Mouse (Mus musculus): Measurements from ENCODE around the gene Arhgap23. TPM values are rescaled to one million over a fixed set of nuclear protein-coding genes. Genes with fewer than 3 reads are reported as not detected.
A peak's percentile ranks its signal among the peaks of the same experiment; 100 is the strongest.

Arhgap23 gene
- polyA plus RNA-seq, 1 experiment from 2014 or later = 3.0 TPM

- no peak for ATAC-seq
- WGBS = 87% methylated on average over 2 of the region's 2 CpGs
- no peak overlapping the region for H3K4me3 ChIP-seq (ENCODE audit: low read length)
- peaks cover 6% of the 10 kb centered on the region for H3K36me3 ChIP-seq (ENCODE audit: control insufficient read depth, insufficient read depth, low read length)
- no peaks in the 10 kb centered on the region for H3K9me3 ChIP-seq (ENCODE audit: control insufficient read depth, low read length)
- H3K4me2 ChIP-seq (ENCODE audit: low read depth, low read length) = no peak overlapping the region
- no peak overlapping the region for H3K27ac ChIP-seq (ENCODE audit: low read length)
- no peak overlapping the region for H3K9ac ChIP-seq (ENCODE audit: low read depth, low read length)
- no peaks in the 10 kb centered on the region for H3K27me3 ChIP-seq (replicated peaks; ENCODE audit: control insufficient read depth, insufficient read depth, low read length)
- no peaks in the 10 kb centered on the region for H3K4me1 ChIP-seq (ENCODE audit: control insufficient read depth, insufficient read depth, low read length)
These were observed 27.5 kb upstream of the Arhgap23 start for GRCm38 (mm10) chr11:97387811-97388210.

GRCm38 (mm10) chr11:97389127-97389526, 26.2 kb upstream of the Arhgap23 start:
- no peak for ATAC-seq
- peaks cover 6% of the 10 kb centered on the region for H3K36me3 ChIP-seq (ENCODE audit: control insufficient read depth, insufficient read depth, low read length)
- no peak overlapping the region for H3K4me3 ChIP-seq (ENCODE audit: low read length)
- H3K9me3 ChIP-seq (ENCODE audit: control insufficient read depth, low read length) = no peaks in the 10 kb centered on the region
- H3K4me2 ChIP-seq (ENCODE audit: low read depth, low read length) = no peak overlapping the region
- no peaks in the 10 kb centered on the region for H3K4me1 ChIP-seq (ENCODE audit: control insufficient read depth, insufficient read depth, low read length)
- H3K9ac ChIP-seq (ENCODE audit: low read depth, low read length) = no peak overlapping the region
- no peaks in the 10 kb centered on the region for H3K27me3 ChIP-seq (replicated peaks; ENCODE audit: control insufficient read depth, insufficient read depth, low read length)
- WGBS = 86% methylated on average over 8 of the region's 8 CpGs
- no peak overlapping the region for H3K27ac ChIP-seq (ENCODE audit: low read length)

- WGBS = 71% methylated on average over 11 of the region's 11 CpGs
- peaks cover 6% of the 10 kb centered on the region for H3K36me3 ChIP-seq (ENCODE audit: control insufficient read depth, insufficient read depth, low read length)
- no peaks in the 10 kb centered on the region for H3K27me3 ChIP-seq (replicated peaks; ENCODE audit: control insufficient read depth, insufficient read depth, low read length)
- no peak for ATAC-seq
- no peak overlapping the region for H3K9ac ChIP-seq (ENCODE audit: low read depth, low read length)
- no peaks in the 10 kb centered on the region for H3K9me3 ChIP-seq (ENCODE audit: control insufficient read depth, low read length)
- H3K27ac ChIP-seq (ENCODE audit: low read length) = no peak overlapping the region
- H3K4me2 ChIP-seq (ENCODE audit: low read depth, low read length) = no peak overlapping the region
- no peaks in the 10 kb centered on the region for H3K4me1 ChIP-seq (ENCODE audit: control insufficient read depth, insufficient read depth, low read length)
- H3K4me3 ChIP-seq (ENCODE audit: low read length) = no peak overlapping the region
These were observed 21.7 kb upstream of the Arhgap23 start for GRCm38 (mm10) chr11:97393658-97394057.

GRCm38 (mm10) chr11:97394146-97394545, 21.2 kb upstream of the Arhgap23 start:
- no peak for ATAC-seq
- no peak overlapping the region for H3K4me2 ChIP-seq (ENCODE audit: low read depth, low read length)
- no peak overlapping the region for H3K9ac ChIP-seq (ENCODE audit: low read depth, low read length)
- H3K4me3 ChIP-seq (ENCODE audit: low read length) = no peak overlapping the region
- no peak overlapping the region for H3K27ac ChIP-seq (ENCODE audit: low read length)
- no peaks in the 10 kb centered on the region for H3K27me3 ChIP-seq (replicated peaks; ENCODE audit: control insufficient read depth, insufficient read depth, low read length)
- no peaks in the 10 kb centered on the region for H3K4me1 ChIP-seq (ENCODE audit: control insufficient read depth, insufficient read depth, low read length)
- no peaks in the 10 kb centered on the region for H3K9me3 ChIP-seq (ENCODE audit: control insufficient read depth, low read length)
- WGBS = 80% methylated on average over 11 of the region's 11 CpGs
- peaks cover 6% of the 10 kb centered on the region for H3K36me3 ChIP-seq (ENCODE audit: control insufficient read depth, insufficient read depth, low read length)

DNA sequence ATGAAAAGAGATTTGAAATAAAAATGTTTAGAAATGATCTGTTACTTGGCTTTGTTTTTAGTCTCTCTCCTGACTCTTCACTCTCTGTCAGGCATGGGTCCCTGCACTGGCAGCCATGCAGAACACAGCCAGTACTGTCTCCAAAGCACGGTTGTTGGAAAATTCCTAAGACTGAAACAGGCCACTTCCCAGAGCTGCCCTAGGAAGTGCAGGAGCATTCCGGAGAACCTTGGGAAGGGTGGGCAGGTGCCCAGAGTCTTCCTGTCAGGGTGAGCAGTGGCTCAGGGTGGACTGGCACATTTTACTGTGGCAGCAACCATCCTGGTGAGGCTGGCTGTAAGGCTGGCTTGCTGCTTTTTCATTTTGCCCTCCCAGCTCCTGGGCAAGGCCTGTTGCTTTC, 16.8 kb upstream of the Arhgap23 start:
- no peaks in the 10 kb centered on the region for H3K36me3 ChIP-seq (ENCODE audit: control insufficient read depth, insufficient read depth, low read length)
- no peaks in the 10 kb centered on the region for H3K27me3 ChIP-seq (replicated peaks; ENCODE audit: control insufficient read depth, insufficient read depth, low read length)
- H3K27ac ChIP-seq (ENCODE audit: low read length) = no peak overlapping the region
- H3K9me3 ChIP-seq (ENCODE audit: control insufficient read depth, low read length) = no peaks in the 10 kb centered on the region
- WGBS = 71% methylated on average over 2 of the region's 2 CpGs
- no peak overlapping the region for H3K4me2 ChIP-seq (ENCODE audit: low read depth, low read length)
- no peak overlapping the region for H3K9ac ChIP-seq (ENCODE audit: low read depth, low read length)
- H3K4me1 ChIP-seq (ENCODE audit: control insufficient read depth, insufficient read depth, low read length) = peaks cover 6% of the 10 kb centered on the region
- ATAC-seq = no peak
- no peak overlapping the region for H3K4me3 ChIP-seq (ENCODE audit: low read length)

- peak; percentile 68 for ATAC-seq
- Histone ChIP-seq H3K9me3 (ENCODE audit: control insufficient read depth, low read length) (no peaks in the 10 kb centered on the region), H3K4me1 (ENCODE audit: control insufficient read depth, insufficient read depth, low read length) (peaks cover 12% of the 10 kb centered on the region), H3K36me3 (ENCODE audit: control insufficient read depth, insufficient read depth, low read length) (no peaks in the 10 kb centered on the region), H3K4me2 (ENCODE audit: low read depth, low read length) (peak overlapping the region; percentile 80), H3K4me3 (ENCODE audit: low read length) (peak overlapping the region; percentile 40), H3K27me3 (replicated peaks; ENCODE audit: control insufficient read depth, insufficient read depth, low read length) (no peaks in the 10 kb centered on the region), H3K9ac (ENCODE audit: low read depth, low read length) (no peak overlapping the region), H3K27ac (ENCODE audit: low read length) (no peak overlapping the region)
- WGBS = 4% methylated on average over 23 of the region's 23 CpGs
These were observed 15.2 kb upstream of the Arhgap23 start for GRCm38 (mm10) chr11:97399958-97400710.

GRCm38 (mm10) chr11:97401082-97401481, 14.3 kb upstream of the Arhgap23 start:
- ATAC-seq = no peak; the same call in 1 of the 2 replicates
- Histone ChIP-seq H3K4me3 (ENCODE audit: low read length) (no peak overlapping the region), H3K9me3 (ENCODE audit: control insufficient read depth, low read length) (no peaks in the 10 kb centered on the region), H3K4me1 (ENCODE audit: control insufficient read depth, insufficient read depth, low read length) (peaks cover 17% of the 10 kb centered on the region), H3K4me2 (ENCODE audit: low read depth, low read length) (no peak overlapping the region), H3K27ac (ENCODE audit: low read length) (no peak overlapping the region), H3K9ac (ENCODE audit: low read depth, low read length) (no peak overlapping the region), H3K36me3 (ENCODE audit: control insufficient read depth, insufficient read depth, low read length) (no peaks in the 10 kb centered on the region), H3K27me3 (replicated peaks; ENCODE audit: control insufficient read depth, insufficient read depth, low read length) (0 out of 2 replicates have a peak, but pooled peaks cover under 1% of the 10 kb centered on the region)
- WGBS = 13% methylated on average over 6 of the region's 6 CpGs

DNA sequence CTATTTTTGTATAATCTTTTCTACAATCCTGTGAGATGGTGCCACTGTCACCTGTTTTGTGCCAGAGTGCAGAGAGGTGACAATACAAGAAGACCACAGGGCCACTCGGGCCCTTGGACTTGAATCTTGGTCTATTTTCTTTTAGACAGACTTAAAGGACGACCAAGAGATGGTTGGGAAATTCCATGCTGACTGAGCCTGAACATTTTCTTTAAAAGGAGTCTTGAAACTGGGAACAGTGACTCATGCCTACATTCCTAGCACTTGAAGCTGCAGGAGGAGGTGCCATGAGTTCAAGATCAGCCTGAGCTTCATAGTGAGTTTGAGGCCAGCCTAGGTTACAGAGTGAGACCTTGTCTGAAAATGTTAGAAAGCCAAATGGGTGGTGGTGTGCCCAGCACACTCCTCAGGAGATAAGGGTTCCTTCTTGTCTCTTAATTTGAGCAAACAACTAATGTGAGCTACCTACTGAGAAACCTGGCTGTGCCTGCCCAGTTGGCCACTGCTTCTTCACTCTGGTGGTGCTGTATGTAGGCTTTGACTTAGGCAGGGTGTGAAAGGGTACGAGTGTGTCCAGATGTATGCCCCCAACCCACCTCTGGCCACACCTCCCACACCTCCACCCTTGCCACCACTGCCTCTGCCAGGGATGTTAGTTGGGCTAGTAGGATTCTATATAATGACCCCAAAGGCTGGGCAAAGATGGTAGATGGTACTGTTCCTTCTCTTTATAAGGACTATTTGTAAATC, 13.5 kb upstream of the Arhgap23 start:
- H3K9me3 ChIP-seq (ENCODE audit: control insufficient read depth, low read length) = no peaks in the 10 kb centered on the region
- H3K4me3 ChIP-seq (ENCODE audit: low read length) = no peak overlapping the region
- H3K9ac ChIP-seq (ENCODE audit: low read depth, low read length) = no peak overlapping the region
- H3K27ac ChIP-seq (ENCODE audit: low read length) = no peak overlapping the region
- H3K4me2 ChIP-seq (ENCODE audit: low read depth, low read length) = no peak overlapping the region
- 0 out of 2 replicates have a peak, but pooled peaks cover 4% of the 10 kb centered on the region for H3K27me3 ChIP-seq (replicated peaks; ENCODE audit: control insufficient read depth, insufficient read depth, low read length)
- ATAC-seq = no peak
- H3K4me1 ChIP-seq (ENCODE audit: control insufficient read depth, insufficient read depth, low read length) = peaks cover 25% of the 10 kb centered on the region
- 69% methylated on average over 3 of the region's 3 CpGs for WGBS
- no peaks in the 10 kb centered on the region for H3K36me3 ChIP-seq (ENCODE audit: control insufficient read depth, insufficient read depth, low read length)

GRCm38 (mm10) chr11:97402746-97403145, 12.6 kb upstream of the Arhgap23 start:
- Histone ChIP-seq H3K4me2 (ENCODE audit: low read depth, low read length) (no peak overlapping the region), H3K4me3 (ENCODE audit: low read length) (no peak overlapping the region), H3K27me3 (replicated peaks; ENCODE audit: control insufficient read depth, insufficient read depth, low read length) (0 out of 2 replicates have a peak, but pooled peaks cover 4% of the 10 kb centered on the region), H3K36me3 (ENCODE audit: control insufficient read depth, insufficient read depth, low read length) (no peaks in the 10 kb centered on the region), H3K27ac (ENCODE audit: low read length) (no peak overlapping the region), H3K4me1 (ENCODE audit: control insufficient read depth, insufficient read depth, low read length) (peaks cover 29% of the 10 kb centered on the region), H3K9me3 (ENCODE audit: control insufficient read depth, low read length) (no peaks in the 10 kb centered on the region), H3K9ac (ENCODE audit: low read depth, low read length) (no peak overlapping the region)
- no peak for ATAC-seq
- 28% methylated on average over 2 of the region's 2 CpGs for WGBS

All from intestine, embryonic 16.5 days (tissue).